Mouse (Mus musculus) urinary bladder, postnatal 14 days (tissue): Measurements from ENCODE around the gene A330070K13Rik.

ENCODE experiments used
- DNase-seq: peaks from one replicate; pipeline ENCODE4 v3.0.0; 2021; ENCODE audit warnings: low spot score

Gene A330070K13Rik

DNA sequence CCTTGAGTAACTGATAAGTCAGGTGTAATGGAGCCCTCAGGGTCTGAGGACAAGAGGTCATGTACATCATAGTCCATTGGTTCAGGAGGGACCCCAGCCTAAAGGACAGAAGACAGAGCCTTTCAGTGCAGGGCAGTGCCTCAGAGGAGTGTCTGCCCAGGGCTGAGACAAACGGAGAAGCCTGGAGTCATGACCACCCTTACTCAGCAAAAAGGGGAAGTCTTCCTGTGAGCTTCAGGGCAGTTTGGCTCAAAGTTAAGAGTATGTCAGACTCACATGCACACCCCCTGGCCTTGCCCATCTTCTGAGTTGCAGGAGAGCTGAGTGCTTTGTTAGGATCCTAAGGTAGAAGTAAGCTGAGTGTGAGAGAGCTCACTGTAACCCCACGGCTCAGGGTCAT is 54.5 kb downstream of the A330070K13Rik start:
- DNase-seq: no peak
